Mouse (Mus musculus): ENCODE measurements at regions not wholly inside any gene's neighbourhood (a gene's known extent, or its start where the extent isn't known, plus 50 kb on each side); places are given as distances from the start of the nearest gene placed in this dataset.

DNA sequence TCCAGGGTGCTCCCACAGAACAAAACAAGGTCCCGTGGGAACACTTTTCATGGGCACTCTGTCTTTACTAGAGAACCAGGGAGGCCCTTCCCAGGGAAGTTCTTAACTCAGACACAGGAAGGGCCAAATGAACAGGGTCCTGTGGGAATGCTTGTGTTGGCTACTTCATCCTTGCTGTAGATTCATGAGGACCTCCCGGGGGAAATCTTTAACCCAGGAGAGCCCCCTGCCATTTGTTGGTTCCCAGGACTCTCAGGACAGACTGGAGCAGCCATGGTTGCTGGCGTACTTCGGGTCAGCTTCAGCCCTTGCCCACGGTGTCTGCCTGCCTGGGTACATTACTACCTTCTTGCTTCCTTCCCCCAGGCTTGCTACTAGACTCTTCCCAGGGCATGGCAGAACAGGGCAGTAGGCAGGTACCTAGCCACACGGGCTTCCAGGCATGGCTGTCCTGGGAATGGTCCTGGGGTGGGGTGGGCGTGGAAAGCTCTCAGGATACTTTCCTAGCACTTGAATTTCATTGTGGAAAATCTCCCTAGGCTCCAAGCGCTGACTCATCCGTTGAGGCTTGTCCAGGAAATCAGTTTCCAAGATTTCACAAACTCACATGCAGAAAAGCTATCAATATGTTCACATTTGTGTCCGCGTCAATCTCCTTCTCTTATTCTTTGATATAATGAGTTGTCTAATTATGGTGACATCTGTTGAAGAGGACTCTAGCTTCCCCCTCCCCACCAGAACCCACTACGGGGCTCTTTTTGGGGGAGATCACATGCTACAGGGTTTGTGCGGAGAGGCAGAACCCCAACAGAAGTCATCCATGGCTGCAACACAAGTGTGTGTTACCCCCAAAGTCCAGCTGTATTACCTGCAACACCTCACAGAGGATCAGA lies 148.6 kb downstream of the Sec61b start:
- no peak for DNase-seq

DNA sequence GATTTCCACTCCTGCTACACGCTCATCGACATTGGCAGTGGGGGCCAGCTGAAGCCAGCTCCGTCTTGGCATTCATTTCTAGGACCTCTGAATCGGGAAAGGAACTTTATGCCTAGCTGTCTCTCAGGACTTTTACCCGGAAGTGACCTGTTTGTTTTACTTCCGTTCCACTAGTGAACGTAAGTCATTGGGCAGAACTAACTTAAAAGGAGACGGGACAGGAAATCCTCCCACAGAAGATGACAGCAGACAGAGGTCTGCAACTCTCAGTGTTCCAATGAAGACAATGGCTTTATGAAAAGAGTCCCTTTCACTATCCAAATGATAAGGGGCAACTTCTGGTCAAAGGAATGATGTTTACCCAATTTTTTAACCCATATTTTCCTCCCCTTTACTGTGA lies 155.5 kb downstream of the Sec61b start:
- no peak for DNase-seq

- no peak for DNase-seq
Observed at GRCm38 (mm10) chr4:47630427-47630826, 156.0 kb downstream of the Sec61b start.

- no peak for DNase-seq
Observed at GRCm38 (mm10) chr4:47638876-47639494, 164.5 kb downstream of the Sec61b start.

GRCm38 (mm10) chr4:47645093-47645492 lies 170.6 kb downstream of the Sec61b start:
- peak; percentile 4 for DNase-seq

DNA sequence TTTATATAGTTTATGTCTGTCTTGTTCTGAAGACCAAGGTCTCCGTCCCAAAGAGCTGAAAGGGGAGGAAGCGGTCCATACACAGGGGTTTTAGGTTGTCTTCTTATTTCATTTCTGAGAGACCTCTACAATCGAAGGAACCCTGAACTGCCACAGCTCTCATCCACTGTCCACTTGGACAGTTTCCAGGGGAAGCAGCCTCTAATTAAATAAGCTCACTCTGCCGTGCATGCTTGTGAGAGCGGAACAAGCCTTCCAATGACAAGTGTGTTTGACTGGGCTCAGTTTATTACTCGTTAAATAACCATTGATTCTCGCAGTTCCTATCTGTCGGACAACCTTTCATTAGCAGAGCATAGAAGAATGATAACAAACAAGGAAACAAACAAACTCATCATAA lies 174.2 kb downstream of the Sec61b start:
- DNase-seq: no peak

GRCm38 (mm10) chr4:47649951-47650350 lies 175.5 kb downstream of the Sec61b start:
- no peak for DNase-seq

- DNase-seq: no peak
Observed at GRCm38 (mm10) chr4:47651521-47651920, 177.1 kb downstream of the Sec61b start.

DNA sequence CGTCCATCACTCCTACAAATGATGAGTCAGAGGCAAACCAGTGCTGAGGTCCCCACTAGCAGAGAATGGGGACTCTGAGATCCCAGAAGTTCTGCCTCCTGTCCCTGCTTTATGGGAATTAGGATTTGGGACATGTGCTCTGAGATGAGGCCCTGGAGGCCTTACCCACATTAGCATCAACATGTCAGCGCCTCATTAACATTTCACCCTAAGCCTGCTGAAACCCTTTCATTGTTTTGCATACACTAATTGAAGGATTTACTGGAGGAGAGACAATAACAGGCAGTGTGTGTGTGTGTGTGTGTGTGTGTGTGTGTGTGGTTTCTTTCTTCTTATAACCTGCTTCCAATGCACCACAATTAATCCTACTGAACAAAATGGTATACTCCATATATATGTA lies 178.7 kb downstream of the Sec61b start:
- no peak for DNase-seq

GRCm38 (mm10) chr4:47669519-47669918 lies 195.1 kb downstream of the Sec61b start:
- DNase-seq: no peak

- DNase-seq: peak; percentile 33
Observed at GRCm38 (mm10) chr4:47670476-47670875, 196.0 kb downstream of the Sec61b start.

- peak; percentile 12 for DNase-seq
Observed at GRCm38 (mm10) chr4:47671362-47671761, 196.9 kb downstream of the Sec61b start.

GRCm38 (mm10) chr4:47681141-47681540 lies 206.7 kb downstream of the Sec61b start:
- DNase-seq: no peak

DNA sequence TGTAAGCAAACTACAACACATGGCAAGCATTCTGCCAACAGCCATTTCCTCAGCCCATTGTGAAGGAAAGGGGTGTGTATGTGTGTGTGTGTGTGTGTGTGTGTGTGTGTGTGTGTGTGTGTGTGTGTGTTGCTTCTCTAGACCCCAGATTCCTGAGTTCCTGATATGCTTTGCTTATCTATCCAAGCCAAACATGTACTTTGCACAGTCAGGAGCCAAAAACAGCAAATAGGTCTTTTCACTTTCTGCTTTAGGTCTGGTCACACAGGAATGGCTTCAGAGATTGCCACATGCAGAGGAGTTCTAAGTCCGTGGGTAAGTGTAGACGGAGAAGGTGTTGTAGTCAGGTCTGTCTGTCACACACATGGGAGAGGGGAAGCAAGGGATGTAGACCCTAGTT lies 216.7 kb downstream of the Sec61b start:
- no peak for DNase-seq

DNA sequence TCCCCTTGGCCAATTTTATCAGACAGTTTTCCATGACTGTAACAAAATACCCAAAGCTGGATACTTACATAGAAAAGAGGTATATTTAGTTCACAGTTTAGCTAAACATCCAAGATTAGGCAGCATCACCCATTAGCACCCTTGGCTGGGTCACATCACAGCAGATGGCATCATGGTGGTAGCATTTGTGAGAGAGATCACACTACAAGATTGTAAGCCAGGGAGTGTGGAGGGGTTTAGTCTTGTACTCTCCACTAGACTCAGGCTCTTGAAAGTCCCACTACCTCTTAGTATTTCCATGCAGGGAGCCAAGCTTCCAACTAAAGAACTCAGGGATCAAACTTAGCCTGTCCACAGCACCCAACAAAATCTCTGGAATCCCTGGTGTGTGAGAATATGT lies 218.2 kb downstream of the Sec61b start:
- no peak for DNase-seq

GRCm38 (mm10) chr4:47693221-47693620 lies 218.8 kb downstream of the Sec61b start:
- DNase-seq: no peak

DNA sequence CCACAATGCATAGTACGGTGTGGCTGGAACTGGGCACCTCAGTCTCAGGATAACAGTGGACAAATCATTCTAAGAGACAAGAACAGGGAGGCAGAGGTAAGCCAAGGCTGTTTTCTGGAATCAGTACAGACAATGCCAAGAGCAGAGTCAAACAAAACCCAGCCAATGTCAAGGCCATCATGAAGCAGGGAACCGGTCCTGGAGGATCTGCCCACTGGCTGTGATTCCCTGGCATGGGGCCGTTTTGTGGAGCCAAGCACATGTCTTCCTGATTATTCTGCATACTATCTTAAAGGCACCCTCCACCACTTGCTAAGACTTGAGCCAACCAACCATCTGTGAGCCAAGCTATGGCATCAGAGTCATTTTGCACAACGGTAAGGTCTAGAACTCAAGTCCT lies 222.6 kb downstream of the Sec61b start:
- peak; percentile 4 for DNase-seq

GRCm38 (mm10) chr4:47698514-47698913 lies 224.1 kb downstream of the Sec61b start:
- DNase-seq: no peak

GRCm38 (mm10) chr4:47698926-47699325 lies 224.5 kb downstream of the Sec61b start:
- DNase-seq: no peak

DNA sequence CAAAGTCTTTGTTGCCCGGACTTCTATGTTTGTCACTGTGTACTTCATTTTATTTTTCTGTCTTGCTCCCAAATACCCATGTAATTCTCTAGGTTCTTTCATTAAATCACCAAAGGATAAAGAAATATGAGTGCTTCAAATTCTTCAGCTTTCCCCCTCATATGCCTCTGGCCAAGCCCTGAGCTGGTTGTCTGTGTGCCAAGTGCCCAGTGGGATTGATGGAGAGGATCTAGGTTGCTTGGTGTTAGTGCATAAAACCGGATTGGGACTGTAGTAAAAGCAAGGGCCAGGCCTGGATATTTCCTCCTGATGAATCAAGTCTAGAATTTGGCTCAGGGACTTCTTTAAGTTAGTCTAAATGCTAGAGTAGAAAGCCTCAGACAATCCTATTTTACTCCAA lies 229.0 kb downstream of the Sec61b start:
- no peak for DNase-seq

- DNase-seq: no peak
Observed at GRCm38 (mm10) chr4:47704607-47705006, 230.1 kb downstream of the Sec61b start.

DNA sequence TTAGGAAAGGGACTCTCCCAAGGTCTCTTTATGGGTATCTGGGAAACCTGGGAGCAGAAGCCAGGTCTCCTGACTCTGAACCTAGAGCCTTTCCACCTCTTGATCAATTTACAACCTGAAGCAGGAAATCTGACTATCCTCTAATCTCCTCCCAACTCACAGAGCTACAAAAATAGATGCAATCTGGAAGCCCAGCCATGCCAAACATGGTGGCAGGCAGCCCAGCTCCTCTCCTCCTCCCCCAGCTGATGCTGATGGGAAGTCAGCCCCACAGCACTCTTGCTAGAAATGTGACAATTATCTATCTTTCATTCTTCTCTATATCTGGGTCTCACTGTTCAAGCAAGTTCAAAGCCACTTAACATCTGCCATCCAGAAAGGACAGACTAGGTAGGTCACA lies 233.5 kb downstream of the Sec61b start:
- DNase-seq: peak; percentile 12

DNA sequence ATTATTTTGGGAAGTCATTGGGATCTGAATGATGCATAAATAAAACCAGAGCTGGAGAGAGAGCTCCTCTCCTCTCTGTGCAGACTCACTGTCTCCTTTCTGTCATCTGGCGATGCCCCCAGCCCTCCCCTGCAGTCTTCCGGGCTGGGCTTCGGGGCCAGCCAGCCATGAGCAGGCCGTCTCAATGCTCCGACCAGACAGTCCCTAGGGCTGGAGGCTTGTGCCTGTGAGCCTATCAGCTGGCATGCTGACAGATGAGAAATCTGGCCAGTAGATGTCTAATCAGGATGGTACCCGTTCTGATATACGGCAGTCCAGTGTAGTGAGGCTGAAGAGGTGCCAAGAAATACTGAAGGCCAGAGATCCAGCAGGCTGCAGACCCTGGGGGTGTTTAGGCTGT lies 238.9 kb downstream of the Sec61b start:
- peak; percentile 18 for DNase-seq
